Mouse (Mus musculus) induced T-regulatory cell, adult 2 months (primary cell): Measurements from ENCODE around the gene Ttc22.

Experiments
- DNase-seq: peaks from one replicate; pipeline ENCODE4 v3.0.0-alpha.2; 2012; ENCODE audit warnings: low read depth

Gene Ttc22

DNA sequence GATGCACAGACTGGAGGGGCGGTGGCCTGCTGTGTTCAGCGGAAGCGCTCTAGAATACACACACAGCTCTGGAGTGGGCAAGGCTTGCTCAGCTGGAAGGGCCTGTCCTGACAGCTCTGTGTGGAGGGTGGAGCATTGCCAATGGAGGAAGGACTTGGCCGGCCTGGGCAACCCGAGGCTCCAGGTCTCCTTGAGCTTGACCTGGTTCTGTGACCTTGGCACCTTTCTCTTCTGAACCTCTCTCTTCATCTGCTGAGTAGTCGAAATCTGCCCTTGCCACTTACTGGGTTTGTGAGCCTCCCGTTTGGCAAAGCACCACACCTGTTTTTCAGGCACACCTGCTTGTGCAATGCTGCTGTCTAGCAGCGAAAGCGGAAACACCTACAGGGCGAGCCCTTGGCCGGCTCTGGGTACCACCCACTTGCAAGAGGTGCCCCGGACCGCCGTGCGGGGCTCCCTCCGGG lies at the start of gene Ttc22:
Gene Ttc22 (plus strand): TSS at position 403 of the 464 bp plus-strand sequence.
- no peak for DNase-seq

DNA sequence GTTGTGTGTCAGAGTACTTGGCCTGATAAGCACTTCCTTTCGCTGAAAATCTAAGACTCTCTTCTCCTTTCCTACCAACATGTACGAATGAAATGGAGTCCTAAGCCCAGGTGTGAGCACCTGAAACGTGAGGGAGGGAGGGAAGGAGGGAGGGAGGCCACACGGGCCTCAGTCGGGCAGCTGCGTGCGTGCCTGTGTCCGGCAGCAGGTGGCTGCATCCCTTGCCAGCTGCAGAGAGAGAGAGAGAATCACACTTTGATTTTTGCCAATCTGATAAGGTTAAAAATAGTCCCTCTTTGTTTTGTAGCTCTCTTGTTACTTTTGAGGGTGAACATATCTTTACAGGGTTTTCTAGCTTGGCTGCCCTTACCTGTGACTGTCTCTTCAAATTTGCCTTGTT lies 47.2 kb upstream of the Ttc22 start:
- no peak for DNase-seq

DNA sequence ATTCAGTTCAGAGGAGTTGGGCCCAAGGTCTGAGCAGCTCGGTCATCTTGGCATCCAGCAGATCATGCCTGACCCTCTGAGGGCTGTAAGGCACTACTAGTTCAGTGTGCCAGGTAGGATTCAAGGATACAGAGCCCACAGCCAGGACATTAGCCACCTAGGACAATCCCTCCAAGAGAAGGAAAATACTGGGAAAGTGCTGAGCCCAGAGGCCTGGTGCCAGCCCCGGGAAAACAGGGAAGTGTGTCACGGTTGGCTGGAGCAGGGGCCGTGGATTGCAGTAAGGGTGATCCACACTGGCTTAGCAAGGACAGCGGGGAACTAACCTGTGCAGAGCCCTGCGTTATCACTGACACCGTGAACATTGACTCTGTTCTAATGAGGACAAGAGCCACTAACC lies 44.7 kb upstream of the Ttc22 start:
- DNase-seq, result no peak

DNA sequence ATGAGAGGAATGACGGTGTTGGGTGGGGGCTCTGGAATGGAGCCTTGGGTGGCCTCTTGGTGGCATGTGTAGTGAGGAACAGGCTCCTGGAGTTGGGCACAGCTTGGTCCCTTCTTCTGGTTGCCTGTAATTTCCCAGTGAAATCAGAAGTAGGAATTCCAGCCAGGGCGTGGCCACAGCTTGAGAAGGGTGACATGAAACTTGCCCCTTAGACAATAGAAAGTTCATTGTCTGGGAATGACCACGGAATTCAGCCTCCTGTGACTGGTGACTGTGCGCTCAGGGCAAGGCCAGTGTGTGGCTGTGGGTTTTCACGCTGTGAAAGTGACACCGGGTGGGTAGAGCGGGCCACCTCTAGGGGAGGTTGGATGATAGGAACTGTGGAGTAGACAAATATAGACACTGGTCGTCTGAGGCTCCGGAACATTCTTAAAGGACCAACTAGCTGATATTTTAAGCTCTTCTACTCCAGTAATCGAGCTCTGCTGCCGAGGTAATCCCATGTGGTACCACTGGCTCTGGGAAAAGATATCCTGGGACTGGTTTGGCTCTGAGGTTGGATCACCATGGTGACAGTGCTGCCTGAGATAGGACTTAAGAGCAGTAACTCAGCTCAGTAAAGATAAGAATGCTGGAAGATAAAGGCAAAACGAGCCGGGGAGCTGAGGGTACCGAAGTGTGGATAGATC lies 40.9 kb upstream of the Ttc22 start:
- no peak for DNase-seq

DNA sequence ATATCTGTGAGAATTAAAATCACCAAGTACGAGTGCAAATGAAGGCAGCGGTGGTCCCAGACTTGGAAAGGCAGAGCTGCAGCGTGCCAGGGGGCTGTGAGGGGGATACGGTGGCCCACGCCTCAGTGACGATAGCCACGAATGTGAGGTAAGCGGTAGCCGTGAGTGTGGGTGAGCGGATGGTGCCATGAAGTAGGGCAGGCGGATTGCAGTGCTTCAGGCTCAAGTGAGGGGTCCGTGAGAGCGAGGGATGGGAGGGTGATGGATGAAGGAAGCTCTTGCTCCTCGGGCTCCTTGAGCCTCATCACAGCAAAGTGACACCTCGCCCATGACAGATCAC lies 40.4 kb upstream of the Ttc22 start:
- DNase-seq, result no peak

DNA sequence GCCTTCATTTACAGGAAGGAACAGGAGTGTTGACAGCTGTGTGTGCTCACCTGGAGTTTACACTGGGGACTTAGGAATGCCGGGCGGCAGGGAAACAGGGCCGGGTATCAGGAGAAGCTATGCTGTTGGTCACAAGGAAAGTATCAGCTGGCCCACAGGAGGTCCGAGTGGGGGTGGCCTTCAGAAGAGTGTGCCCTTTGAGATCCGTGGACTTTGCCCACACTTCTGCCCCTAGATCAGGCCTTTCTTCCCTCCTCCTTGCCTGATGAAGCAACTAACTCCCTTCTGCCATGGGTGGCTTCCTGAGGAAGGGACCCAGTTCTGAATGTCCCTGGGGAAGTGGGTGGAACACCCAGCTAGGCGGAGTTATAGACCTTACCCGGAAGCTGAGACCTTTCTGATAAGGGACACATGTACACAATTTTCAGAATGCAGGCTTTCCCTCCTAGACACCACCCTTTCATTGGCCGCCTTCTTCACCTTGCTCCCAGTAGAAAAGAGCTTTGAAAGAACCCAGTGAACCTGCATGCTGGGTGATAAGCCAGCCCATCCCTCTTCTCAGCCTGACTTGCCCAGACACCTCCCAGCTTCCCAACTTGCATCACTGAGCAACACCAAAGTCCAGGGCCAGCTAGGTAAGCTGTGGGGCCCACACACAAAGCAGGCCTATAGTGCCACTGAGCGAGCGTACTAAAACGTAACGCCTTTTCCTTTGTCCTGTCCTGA lies 39.6 kb upstream of the Ttc22 start:
- no peak for DNase-seq

DNA sequence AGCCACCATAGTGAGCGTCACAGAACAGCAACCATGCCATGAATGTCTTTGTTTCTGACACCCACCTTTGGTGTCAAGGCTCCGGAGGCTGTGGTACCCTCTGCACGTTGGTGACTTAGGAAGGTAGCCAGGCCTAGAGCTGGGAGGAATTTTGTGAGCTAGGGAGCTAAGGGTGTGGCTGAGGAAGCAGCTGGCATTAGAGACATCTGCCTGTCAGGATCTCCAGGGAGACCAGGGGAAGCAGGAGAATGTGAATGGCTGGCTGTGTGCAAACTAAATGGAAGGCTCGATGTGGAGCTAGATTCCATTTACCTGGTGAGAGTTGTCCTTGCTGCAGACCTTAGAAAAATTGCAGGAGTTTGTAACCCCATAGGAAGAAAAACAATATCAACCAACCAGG lies 37.6 kb upstream of the Ttc22 start:
- no peak for DNase-seq

DNA sequence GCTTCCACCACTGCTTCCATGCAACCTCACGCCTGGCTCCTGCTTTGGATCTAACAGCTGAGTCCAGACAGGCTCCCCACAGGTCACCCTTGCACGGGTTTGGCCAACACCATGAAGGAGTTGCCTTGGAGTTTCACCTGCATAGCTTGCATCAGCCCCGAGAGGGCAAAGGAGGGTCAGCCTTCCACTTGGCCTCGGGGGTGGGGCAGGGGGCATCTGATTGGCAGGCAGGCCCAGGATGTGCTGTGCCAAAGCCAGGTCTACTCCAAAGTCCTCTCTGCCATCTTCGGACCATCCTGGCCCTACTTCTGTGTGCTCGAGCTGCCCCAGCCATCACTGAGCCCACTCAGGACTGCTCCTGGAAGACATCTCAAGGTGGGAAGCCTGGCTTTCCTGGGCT lies 35.2 kb upstream of the Ttc22 start:
- no peak for DNase-seq

DNA sequence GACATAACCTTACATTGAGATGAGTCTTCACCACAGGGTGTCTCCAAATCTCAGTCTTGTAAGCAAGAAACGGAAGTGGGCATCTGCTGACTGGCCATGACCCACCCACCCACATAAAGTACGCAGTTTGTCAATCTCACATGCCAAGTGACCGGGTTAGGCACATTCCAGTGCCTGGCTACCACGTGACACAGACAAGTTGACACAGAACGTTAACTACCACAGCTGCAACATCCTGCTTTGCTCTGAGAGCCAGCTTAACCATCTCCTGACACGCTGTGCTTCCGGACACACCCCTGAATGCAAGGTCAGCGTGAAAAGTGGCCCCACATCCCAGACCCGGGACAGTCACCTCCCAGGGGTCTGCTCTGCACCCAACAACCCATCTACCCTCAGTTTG lies 32.1 kb upstream of the Ttc22 start:
- peak; percentile 43 for DNase-seq

DNA sequence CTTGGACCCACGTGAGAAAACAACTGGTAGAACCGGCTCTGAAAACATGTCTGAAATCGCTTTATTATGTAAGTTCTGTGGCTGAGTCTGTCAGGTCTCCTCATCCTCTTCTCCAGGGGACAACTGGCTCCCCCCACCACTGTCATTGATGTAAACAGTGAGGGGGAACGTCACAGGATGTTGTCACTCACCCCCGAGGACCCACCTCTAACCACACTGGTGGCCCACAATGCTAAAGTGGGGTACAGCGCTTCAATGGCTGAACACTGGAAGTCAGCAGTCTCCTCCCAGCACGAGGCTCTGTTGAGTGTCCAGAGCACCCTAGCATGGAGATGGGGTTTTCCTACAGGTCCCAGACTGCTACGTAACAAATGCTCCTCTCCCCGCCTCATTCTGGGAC lies 31.4 kb upstream of the Ttc22 start:
- peak; percentile 27 for DNase-seq

DNA sequence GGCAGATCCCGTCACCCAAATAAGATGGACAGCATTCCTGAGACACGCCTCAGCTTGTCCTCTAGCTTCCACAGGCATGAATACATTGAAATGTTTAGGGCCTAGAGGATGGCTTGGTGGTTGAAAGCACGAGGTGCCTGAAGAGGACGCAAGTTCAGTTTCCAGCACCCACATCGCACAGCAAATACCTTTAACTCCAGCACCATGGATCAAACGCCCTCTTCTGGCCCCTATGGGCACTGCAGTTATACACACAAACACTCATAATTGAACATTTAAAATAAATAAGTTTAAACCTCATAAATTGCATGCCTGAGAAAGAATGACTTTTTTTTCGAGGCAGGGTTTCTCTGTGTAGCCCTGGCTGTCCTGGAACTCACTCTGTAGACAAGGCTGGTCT lies 28.6 kb upstream of the Ttc22 start:
- peak; percentile 44 for DNase-seq

DNA sequence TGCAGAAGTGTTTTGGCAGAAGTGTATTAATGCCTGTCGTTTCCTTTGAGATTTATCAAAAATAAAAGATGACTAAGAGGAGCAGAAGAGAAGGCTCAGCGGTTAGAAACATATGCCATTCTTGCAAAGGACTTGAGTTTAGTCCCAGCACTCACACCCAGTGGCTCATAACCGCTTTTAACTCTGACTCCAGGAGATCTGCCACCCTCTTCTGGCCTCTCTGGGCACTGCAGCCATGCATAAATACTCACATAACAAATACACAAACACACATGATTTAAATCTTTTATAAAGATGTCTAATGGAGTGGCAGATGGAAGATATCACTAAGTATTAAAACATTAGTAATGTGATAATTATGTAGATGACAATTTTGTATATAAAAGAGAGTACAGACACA lies 26.0 kb upstream of the Ttc22 start:
- DNase-seq, result peak; percentile 18

DNA sequence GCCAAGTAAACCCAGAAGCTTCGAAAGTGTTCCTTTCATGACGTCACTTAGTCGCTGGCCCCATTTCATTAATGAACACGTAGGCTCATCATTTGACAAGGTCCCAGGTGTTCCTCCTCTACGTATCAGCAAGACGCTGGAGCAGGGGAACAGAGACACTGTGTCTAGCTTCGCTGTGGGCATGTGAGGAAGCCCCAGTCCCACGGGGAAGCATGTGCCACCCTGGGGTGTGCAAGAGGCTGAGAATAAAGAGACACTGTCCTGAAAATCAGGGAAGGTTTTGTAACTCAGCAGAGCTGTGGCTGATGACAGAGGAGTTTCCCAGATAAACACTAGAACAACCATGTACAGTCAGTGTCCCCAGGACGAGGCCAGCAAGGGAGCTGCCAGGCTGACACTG lies 25.2 kb upstream of the Ttc22 start:
- no peak for DNase-seq

- DNase-seq, result no peak
Measured at GRCm38 (mm10) chr4:106597741-106598140, 24.5 kb upstream of the Ttc22 start.

DNA sequence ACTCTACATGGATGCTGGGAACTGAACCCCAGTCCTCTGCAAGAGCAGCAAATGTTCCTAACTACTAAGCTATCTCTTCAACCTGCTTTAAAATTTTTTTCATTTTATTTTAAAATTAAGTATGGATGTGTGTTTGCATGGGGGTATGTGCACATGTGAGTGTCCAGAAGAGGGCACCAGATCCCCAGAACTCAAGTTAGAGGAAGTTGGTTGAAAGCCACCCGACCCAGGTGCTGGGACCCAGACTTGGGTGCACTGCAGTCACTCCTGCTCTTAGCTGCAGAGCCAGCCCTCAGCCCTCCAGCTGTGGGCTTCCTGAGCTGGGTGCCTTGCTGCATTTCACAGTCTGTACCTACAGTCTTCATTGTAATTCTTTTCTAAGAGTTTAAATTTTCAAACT lies 22.8 kb upstream of the Ttc22 start:
- peak; percentile 18 for DNase-seq

- DNase-seq, result no peak
Measured at GRCm38 (mm10) chr4:106600770-106601169, 21.5 kb upstream of the Ttc22 start.

GRCm38 (mm10) chr4:106606639-106607554 lies 15.3 kb upstream of the Ttc22 start:
- no peak for DNase-seq

- no peak for DNase-seq
Measured at GRCm38 (mm10) chr4:106607905-106608304, 14.3 kb upstream of the Ttc22 start.

DNA sequence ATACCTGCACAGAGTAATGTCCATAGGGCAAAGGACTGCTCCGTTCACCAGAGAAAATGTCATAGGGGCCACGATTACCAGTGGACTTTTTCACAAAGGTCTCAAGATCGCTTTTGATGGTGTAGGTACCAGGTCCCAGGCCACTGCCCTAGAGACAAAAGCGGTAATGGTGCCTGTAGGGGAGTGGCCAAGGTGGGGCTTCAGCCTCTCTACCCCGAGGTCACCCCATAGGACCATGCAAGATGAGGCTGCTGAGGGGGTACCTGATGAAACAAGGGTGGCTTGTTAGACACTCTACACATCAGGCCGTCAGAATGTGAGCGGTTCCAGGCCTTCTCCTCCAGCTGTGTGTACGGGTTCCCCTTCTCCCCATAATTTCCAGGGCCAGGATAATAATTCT lies 9.1 kb upstream of the Ttc22 start:
- no peak for DNase-seq

GRCm38 (mm10) chr4:106613560-106613959 lies 8.7 kb upstream of the Ttc22 start:
- peak; percentile 33 for DNase-seq

DNA sequence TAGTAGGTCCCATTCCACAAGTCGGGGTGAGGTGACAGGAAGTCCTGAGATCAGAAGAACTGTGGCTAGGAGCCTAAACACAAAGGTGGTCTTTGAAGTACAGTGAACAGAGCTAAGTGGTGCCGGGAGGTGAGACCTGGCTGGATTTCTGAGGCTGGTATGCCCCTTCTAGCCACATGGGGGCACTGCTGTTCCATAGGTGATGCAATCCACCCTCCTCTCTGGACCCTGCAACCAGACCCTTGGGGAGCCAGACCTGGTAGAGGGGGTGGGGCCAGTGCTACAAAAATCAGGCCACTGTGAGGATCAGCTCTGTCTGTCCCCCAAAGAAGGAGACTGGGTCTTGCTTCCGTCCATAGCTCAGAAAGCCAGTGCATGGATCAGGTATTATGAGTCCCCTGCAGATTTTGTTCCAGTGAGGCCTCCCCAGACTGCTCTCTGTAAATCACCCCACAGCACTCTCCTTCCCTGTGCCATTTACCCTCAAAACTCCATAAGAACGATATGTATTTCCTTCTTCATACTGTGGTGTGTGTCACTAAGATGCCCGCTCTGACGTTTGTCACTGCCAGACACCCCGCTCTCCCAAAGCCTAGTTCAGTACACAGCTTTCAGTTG lies 7.9 kb upstream of the Ttc22 start:
- peak; percentile 74 for DNase-seq

GRCm38 (mm10) chr4:106614881-106615280 lies 7.4 kb upstream of the Ttc22 start:
- no peak for DNase-seq
